Mouse (Mus musculus) spleen, adult 18-20 months (tissue): ENCODE measurements at regions not wholly inside any gene's neighbourhood (a gene's known extent, or its start where the extent isn't known, plus 50 kb on each side); places are given as distances from the start of the nearest gene placed in this dataset.

Source experiments
- DNase-seq, 2 experiments: peaks; one replicate each; pipeline ENCODE4 v3.0.0; 2022; ENCODE audit warnings: mixed read lengths in 2 of 2

DNA sequence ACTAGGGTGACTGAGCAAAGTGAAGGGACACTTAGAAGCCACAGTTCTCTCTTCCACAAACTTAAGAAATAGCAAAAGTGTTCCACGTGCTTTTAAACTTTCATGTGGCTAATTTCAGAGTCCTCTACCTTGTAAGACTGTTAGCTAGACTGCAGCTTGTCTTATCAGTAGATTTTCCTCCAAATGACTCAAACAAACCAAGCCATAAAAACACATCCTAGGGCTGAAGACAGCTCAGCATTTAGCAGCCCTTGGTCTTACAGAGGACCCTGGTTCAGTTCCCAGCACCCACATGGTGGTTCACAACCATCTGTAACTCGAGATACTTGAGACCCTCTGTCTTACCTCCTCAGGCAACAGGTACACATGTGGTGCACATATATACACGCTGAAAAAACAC lies 209.9 kb upstream of the Klf14 start:
- no peak for DNase-seq

DNA sequence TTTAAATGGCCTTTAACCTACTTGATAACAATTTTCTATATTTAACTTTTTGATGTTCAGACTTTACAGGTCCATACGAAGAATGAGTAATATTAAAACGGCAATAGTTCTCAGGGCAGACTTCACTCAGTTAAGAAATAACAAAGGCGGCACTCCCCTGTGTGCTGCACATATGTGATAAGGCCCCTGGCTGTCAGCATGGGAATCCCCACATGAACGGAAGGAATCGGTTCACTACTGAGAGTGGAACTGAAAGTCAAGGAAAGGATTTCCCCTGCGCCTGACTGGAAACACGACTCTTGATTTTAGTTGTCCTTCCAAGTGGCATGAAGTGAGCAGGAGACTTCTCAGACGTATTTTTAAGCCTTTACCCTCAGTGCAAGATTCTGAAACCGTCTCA lies 210.5 kb upstream of the Klf14 start:
- DNase-seq: no peak

DNA sequence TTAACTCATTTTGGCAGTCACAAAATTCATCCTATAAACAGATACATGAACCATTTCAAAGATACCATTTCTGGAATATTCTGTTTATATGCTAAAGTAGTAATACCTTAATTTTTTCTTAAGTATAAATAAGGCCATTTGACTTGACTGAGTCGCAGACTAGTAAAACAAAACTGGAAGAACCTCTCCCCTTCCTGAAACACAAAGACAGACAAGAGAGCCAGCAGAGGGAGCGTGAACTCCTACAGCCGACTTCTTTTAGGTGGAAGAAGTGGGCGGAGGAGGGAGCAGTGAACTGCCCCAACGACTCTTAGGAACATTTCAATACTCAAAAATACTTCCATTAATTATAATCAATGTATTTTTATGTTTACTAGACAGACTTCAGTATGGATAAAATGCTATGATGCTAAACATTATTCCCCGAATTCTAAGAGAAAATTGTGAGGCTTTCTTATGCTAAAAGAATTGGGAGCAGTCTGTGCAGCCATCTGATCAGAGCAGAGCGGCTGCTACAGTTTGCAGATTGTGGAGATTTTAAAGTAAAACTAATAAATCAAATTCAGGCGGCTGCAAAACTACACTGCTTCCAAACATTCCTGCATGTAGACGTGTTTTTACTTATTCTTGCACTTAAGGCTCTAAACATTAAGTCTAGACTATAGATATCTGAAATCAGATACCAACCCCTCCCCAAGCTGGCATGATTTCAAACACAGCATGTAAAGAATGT lies 211.2 kb upstream of the Klf14 start:
- DNase-seq: no peak

DNA sequence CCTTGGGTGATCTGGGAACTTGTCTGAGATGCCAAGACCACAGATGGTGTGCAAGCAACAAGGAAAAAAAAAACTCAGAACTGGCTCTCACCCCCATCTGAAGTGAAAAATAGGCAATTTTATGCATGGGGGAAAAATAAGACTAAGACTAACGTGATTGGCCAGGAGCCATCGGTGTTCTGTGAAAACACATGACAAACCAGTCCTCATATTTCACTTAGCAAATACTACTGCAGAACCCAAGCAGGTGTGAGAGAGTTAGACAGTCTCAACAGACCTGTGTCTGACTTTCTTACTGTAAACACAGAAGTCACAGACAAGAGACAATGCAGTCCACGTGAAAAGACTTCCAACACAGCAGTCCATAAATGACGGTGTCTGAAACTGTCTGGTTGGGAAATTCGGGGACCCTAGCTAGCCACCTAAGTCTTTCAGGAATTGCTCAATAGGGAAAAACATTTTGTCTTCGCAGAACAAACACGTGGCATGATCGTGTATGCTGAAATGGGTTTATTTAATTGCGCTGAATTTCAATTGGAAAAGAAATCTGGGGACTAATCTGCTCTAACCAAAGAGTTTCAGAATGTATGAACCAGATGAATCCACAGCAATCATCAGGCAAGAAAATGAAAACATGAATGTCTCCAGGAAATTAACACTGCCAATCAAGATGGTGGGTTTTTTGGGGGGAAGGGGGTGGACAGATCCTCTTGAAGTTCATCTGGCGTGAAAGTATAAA lies 213.1 kb upstream of the Klf14 start:
- DNase-seq: no peak

DNA sequence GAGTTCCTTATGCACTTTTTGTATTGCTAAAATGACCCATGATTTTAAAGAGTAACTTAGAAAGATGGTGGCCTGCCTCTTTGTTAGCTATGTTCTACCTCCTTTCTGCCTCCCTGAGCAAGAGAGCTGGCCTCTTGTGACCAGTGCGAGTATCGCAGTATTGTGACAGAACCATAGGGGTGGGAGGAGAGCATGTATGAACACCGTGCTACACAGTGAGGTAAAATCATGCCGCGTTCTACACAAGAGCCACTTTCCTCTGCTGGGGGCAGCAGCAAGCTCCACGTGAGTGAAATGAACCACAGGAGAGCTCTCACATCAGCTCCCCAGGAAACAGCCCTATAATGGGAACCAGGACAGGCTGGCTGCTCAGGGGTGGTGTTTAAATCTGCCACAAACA lies 216.9 kb upstream of the Klf14 start:
- DNase-seq: no peak

DNA sequence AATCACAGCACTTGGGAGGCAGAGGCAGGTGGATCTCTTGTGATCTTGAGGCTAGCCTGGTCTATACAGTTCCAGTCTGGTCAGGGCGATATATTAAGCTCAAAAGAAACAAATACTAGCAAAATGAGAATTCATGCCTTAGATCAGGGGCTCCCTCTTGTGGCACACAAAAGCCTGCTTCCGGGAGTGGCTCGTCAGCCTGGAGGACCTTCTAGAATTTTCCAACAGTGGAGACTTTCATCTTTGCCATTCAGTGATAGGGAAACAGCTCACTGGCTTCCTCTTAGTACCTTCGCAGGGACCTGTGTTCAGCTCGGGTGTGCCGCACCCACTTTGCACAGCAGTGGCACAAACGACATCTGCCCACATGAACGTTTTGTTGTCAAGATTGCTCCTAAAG lies 217.5 kb upstream of the Klf14 start:
- DNase-seq: peak in 1 of 2 experiments; percentile 24

DNA sequence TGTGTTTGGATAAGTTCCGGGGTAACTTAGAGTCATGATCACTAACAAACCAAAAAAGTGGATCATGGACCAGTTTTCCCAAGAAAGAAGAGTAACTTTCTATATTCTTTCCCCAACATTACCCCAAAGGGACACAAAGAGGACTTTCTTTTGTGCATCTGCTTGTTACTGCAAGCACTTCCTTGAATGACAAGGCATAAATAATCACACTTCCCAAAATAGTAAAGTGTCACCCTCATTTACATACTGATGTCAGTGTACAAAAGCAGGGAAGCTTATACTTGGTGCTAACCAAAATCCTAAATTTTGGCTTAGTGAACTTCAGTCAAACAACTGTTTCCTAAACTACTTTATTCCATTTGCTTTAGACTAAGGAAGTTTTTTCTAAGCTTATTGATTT lies 218.0 kb upstream of the Klf14 start:
- DNase-seq: no peak

DNA sequence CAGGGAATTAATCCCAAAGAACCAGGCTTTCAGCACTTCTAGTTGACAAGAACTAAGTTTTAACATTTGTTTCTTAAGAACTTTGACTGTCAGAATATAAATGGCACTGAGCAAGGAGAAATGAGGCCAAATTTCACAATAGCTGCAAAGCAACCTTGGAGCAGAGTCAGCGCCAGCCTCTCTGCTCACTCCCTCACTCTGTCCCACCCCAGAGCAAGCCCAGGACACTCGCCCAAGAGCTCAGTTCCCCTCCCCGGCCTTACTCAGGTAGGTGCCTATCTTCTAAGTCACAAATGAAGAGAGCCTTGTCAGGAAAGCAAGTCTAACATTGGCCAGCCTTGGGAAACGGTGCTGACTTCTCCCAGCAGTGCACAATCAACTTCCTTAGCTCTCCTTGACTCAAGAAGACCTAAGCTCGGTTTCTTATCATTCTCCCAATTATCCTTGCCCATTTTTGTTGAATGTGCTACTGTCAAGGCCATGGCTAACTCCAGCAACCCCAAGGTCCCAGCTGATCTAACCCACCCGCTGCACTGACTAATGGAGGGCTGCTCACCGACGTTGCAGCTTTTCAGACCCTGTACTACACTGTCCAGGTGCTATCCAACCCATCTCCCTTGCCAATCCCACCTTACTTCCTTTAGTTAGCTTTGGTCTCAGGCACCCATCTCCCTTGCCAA lies 219.5 kb upstream of the Klf14 start:
- DNase-seq: no peak

DNA sequence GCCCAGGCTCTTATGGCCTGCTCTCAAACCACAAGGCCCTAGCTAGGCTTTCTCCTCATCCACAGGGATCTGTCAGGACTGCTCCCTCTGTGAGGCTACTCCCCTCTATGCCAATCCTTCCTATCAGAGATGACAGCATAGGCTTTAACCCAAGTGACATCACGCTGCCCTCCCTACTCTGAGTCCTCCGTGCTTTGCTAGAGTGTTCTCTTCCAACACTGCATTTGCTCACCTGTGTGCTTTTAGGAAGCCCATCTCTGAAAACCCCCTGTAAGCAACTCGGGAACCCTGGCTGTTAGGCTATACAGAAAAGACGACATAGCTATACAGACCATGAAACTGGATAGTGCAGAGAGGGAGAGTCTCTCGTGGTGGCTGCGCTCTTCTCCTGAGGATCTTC lies 216.3 kb upstream of the Mkln1 start:
- DNase-seq: no peak

DNA sequence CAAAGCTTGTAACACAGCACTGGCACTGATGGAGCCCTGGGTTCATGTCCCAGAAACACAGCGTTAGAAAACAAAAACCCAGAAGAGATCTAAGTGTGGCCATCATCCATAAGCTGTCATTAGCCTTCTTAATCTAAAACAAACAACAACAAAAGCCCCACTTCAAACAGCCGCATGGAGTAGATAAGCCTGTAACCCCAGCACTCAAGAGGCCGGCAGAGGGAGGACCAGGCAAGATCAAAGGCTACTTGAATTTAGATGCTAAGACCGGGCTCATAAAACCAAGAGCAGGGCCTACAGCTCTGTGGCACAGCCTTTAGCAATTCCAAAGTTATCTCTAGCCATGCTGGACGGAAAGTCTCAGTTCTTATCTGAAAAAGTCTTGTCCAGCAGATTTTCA lies 215.4 kb upstream of the Mkln1 start:
- DNase-seq: no peak

DNA sequence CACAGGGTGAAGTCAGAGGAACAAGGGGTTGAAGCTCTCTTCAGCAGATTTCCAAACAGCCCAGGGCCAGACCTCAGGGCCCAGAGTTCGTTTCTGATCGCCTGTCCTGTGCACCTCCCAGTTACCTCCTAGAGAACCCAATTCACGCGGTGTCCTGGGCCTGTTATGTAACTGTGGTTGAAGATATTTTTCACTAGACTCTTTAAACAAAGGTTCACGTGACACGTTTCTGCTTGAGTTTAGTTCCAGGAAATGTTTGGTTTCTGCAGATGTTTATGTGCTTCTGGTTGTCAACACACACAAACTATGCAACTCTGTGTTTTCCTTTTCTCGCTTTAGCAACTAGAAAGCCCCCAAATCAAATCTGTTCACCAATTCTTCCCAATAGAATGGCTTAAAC lies 214.0 kb upstream of the Mkln1 start:
- DNase-seq: no peak

DNA sequence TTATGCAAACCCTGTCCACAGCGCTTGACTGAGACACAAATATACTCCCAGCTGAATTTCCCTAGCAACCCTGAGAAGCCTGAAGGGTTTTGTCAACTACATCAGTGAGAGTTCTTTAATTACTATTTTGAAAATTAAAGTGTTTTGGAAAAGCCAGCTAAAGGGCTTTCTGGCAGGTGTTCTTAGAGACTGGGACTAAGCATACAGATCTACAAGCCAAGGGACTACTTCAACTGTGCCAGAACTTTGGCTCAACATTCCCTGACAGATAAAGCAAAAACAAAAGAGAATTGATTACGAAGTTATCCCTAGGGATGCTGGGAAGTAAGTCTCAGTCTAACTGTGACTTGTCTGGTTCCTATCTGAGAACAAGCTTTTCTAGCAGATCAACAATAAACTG lies 213.4 kb upstream of the Mkln1 start:
- DNase-seq: no peak

DNA sequence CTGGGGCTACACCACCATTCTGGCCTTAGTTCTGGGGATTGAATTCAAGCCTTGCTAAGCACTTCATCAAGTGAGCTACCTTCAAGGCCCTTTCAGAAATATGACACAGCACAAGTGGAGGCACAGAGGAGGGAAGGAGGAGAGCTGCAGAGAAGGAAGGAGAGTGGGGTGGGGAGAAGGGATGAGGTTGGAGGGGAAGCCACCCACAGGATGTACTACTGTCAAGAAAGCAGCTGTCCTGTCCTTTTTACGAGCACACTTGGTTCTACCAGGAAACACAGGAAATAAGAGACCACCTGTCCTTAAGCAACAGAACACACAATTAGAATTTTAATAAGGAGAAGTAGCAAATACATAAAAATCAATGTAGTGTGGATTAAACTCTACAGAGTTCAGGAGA lies 210.5 kb upstream of the Mkln1 start:
- DNase-seq: no peak

DNA sequence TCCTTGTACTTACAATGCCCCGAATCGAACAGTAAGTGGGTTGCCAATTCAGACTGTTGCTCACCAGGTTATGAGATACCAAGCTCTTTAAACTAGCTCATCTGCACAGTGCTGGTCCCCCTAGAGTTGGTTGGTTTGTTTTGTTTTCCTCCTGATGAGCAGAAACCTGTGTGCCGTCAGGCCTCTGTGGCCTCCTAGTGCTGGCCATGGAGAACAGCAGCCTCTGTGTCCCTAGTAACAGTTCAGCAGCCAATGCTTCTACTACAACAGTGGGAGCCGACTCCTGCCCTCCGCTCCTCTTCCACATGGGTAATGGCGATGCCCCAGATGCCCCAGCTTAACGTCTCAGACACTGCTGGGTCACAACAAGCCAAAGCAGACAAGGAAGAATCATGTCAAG lies 209.5 kb upstream of the Mkln1 start:
- DNase-seq: no peak

DNA sequence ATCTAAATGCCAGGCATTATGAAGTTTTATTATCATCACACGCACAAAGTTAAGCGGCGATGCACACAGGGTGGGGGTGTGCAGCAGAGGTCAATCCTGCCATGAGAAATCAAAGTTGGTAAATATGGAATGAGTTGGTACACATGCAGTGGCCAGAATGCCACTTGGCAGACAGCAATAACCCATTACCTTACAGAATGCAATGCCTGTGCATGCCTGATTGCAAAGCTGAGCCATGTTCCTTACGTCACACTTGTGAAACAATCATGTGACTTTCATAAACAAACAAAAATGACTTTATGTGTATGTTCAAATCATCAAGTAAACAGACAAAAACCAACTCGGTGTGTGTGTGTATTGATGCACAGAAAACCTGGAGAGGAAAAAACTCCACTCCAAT lies 208.5 kb upstream of the Mkln1 start:
- no peak for DNase-seq

DNA sequence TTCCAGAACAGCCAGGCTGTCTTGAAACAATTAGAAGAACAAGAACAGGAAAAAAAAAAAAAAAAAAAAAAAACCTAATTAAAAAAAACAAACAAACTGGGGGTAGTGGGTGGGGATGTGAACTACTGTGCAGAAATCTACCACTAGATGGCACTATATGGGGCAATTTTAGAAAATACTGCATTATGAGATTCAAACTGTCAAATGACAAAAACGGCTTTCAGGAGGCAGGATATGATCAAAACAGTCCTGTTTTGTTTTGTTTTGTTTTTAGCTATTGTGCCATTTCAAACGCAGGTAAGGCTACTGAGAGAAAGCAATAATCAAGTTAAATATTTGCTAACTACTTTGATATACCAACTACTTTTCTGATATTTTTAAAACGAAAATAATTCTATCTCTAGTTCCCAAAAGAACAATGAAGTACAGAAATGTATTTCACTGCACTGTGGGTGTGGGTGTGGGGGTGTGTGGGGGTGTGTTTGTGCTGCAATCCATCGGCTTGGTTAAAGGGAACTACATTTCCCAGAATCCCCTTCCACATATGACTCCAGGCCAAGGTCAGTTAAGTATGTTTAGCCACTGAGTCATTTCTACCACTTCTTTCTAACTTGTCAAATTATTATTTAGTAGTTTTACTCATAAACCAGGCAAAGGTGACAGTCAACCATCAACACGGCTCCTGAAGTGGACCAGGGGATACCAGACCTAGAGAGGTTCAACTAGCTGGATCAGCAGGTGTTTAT lies 207.7 kb upstream of the Mkln1 start:
- no peak for DNase-seq

DNA sequence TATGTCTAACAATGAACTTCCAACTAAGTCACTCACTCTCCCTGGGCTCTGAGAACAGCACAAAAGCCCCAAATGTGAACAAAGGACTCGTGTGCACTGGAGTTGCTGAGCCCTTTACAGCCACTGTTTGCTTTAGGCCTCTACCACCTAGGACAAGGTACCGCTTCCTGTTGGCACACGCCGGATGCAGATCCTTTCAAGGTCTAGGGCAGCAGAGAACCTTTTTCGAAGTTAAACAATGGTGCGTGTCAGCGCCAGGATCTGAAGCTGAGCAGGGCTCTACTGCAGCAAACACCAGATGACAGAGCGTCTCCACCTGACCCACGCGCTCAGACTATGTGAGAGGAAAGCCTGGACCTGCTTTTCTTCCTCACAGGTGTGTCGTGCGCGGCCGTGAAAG lies 207.0 kb upstream of the Mkln1 start:
- no peak for DNase-seq

DNA sequence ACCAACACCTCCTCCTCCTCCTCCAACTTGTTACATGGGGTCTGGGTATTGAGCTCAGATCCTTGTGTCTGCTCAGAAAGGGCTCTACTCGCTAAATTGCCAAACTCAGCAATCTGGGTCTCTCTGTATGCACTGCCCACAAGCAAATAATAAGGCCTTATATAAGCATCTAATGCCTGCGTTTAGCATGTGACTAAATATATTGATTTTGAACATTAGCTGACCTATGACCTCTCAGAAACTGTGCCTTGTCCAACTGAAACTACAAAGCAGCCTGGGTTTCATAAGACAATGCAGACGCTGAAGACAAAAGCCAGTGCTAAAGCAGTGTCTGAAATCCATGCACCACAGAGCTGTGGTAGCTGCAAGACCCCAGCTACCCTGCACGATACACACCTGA lies 206.3 kb upstream of the Mkln1 start:
- DNase-seq: no peak

DNA sequence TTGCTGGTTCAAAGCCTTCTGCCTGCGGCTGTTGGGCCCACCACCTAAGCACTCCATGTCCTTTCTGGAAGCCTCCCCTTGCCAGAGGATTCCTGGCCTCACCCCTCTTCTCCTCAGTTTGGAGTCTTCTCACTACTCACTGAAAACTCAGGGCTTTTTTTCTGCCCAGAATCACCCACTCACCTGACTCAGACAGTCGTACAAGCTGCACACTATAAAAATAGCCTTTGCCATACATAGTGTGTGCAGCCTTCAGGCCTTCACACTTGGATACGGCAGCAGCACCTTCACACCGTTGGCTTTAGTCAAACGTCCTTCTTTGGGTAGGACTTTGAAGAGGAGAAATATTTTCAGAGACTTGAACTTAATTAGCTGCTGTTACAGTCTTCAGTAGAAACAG lies 205.3 kb upstream of the Mkln1 start:
- DNase-seq: no peak

DNA sequence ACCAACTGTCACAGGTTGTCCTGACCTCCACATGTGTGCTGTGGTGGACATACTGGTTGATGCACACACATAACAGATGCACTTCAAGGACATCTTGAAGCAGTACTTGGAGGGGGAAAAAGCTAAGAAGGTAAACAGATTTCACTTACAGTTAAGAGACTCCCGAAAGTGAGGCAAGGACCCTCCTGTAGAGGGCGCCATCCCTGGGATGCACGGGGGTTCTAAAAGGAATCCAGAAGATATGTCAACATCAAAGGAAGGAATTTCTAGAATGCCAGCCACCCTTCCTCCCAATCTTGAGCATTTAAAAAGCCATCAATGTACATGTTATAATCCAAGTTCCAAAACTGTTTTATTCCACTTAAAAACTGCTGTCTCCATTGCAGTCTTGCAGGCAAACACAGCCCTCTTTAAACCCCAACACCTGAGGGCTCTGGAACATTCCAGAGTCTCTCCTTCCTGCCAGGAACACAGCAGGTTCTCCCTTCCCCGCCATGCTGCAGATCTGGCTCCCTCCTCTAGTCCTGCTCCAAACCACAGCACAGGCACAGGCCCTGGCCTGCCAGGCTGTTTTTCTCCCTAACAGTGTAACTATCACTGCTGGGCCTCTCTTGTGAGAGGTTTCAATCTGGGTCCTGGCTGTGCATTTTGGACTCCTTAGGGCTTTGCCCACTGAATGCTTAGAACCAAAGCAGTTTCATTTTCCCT lies 200.8 kb upstream of the Mkln1 start:
- DNase-seq: no peak

DNA sequence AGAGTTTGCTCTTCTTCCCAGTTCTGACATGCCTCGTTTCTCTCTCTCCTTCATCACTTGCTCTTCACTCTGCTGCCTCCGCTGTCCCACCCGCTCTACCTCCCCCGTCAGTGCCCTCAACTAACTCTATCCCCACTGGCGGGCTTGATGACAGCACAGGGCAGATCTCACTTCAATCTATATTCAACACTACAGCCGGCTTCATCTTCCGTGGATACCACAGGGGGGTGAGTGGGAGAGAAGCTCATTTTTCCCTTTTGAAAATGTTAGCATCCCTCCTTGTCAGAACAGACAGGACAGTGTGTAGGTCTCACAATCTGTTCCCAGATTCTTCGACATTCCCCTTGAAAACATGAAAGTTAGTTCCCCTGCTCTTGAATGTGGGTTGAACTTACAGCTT lies 200.2 kb upstream of the Mkln1 start:
- no peak for DNase-seq

DNA sequence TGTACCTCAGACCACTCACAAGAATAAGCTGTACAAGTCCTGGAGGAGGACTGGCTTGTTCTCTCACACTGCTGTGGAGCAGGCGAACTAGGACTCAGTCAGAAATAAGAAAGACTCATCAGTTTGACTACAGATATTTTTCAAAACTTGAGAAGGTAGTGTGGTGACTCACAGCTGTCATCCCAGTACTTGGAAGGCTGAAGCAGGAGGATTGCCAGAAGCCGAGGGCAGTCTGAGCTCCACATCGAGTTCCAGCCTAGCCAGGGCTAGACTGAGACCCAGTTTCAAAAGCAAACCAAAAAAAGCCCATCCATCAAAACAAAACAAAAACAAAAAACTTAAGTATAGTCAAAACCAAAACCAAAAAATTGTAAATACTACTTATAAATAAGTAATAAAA lies 197.8 kb upstream of the Mkln1 start:
- no peak for DNase-seq
